Mouse (Mus musculus) spleen, adult 2 months (tissue): ENCODE data around the gene Lrrc9.

Experiments
- CTCF ChIP-seq: fragments of 200-500 bp; IDR thresholded peaks from 2 replicates; pipeline ENCODE4 v1.5.1; 2011; ENCODE audit warnings: mild to moderate bottlenecking, inconsistent platforms; ENCODE audit not compliant: insufficient read depth, insufficient read length, insufficient replicate concordance; ENCODE audit errors: extremely low read depth
- POLR2A ChIP-seq: fragments of 200-500 bp; IDR thresholded peaks from 2 replicates; pipeline ENCODE4 v1.6.1; 2011; ENCODE audit warnings: low read depth, low read length, inconsistent platforms

DNA sequence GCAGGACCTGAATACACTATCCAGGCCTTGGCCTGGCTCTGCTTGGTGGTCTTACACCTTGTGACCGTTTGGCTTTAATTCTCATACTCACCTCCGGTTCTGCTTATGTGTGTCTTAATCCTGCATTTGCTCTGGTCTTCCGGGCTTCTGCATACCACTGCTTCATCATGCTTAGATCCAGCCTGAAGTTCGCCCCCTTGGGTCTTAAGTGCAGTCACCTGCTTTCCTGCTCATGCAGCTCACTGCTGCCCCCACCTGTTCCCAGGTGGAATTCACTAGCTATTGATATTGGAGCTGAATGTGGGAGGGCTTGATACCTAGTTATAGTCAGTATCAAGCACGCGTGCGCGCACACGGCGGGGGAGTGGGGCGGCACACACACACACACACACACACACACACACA, 13.9 kb upstream of the Lrrc9 start:
- TF ChIP-seq CTCF (peak; percentile 65; the same call in 1 of the 2 replicates), POLR2A (no peak)
